Mouse (Mus musculus): ENCODE data around the gene Slc22a6.

GRCm38 (mm10) chr19:8663911-8664421 lies 46.1 kb downstream of the Slc22a6 start:
- TF ChIP-seq CTCF (IDR thresholded peaks at IDR 0.05; ENCODE audit: low read depth) (no peak), EP300 (optimal IDR thresholded peaks at IDR 0.05) (no peak)
